Mouse (Mus musculus) CH12.LX (cell line): ENCODE measurements around the gene Ralgapa1. TPM values are rescaled to one million over a fixed set of nuclear protein-coding genes. Genes with fewer than 3 reads are reported as not detected.

Experiments used
- DNase-seq: peaks from one replicate; pipeline ENCODE4 v3.0.0-alpha.2; 2013; ENCODE audit errors: extremely low read depth
- H3K27ac ChIP-seq: 2 replicates; pipeline ENCODE4 v1.5.1; 2012; ENCODE audit warnings: low read depth, mild to moderate bottlenecking, control low read depth, moderate library complexity; ENCODE audit not compliant: insufficient read depth
- H3K27me3 ChIP-seq: replicated peaks from 2 replicates; pipeline ENCODE3; 2012; ENCODE audit warnings: inconsistent platforms
- H3K36me3 ChIP-seq, 2 experiments: replicated peaks in 1 of 2; 2 replicates each; pipeline versions ENCODE3 to v1.6.1; 2012; ENCODE audit warnings: inconsistent platforms in 1 of 2, low read length in 1 of 2, mild to moderate bottlenecking in 1 of 2, mixed read lengths in 1 of 2, moderate library complexity in 1 of 2; ENCODE audit not compliant: control insufficient read depth in 1 of 2, insufficient read depth in 1 of 2
- H3K4me1 ChIP-seq, 2 experiments: 2 replicates each; pipeline ENCODE4 v1.6.1; 2012; ENCODE audit warnings: inconsistent platforms in 1 of 2, moderate library complexity in 1 of 2; ENCODE audit not compliant: insufficient read depth in 2 of 2, control insufficient read depth in 1 of 2
- H3K4me2 ChIP-seq: 2 replicates; pipeline ENCODE4 v1.6.1; 2012; ENCODE audit warnings: low read depth, mild to moderate bottlenecking, control low read depth; ENCODE audit not compliant: poor library complexity, insufficient read depth, severe bottlenecking
- H3K4me3 ChIP-seq, 3 experiments: fragments of 150-350 bp in 1 of 3; sonication (generic) in 1 of 3; replicated peaks in 1 of 3; 2 replicates each; pipeline versions ENCODE3 to v1.5.1; 2011 to 2012; ENCODE audit warnings: low read depth in 2 of 3, low read length in 2 of 3, mild to moderate bottlenecking in 2 of 3, moderate library complexity in 2 of 3, control low read depth in 1 of 3, improper control_type of control experiment in 1 of 3, inconsistent platforms in 1 of 3, mixed read lengths in 1 of 3; ENCODE audit not compliant: poor library complexity in 1 of 3
- H3K79me2 ChIP-seq: replicated peaks from 2 replicates; pipeline ENCODE4 v1.6.1; 2012; ENCODE audit warnings: mild to moderate bottlenecking, moderate library complexity; ENCODE audit not compliant: control insufficient read depth, poor library complexity, insufficient read depth, severe bottlenecking; ENCODE audit errors: extremely low read depth
- H3K9ac ChIP-seq: 2 replicates; pipeline ENCODE4 v1.6.1; 2012; ENCODE audit warnings: low read depth, mild to moderate bottlenecking, control low read depth, moderate library complexity; ENCODE audit not compliant: insufficient read depth
- H3K9me3 ChIP-seq: replicated peaks from 2 replicates; pipeline ENCODE3; 2012; ENCODE audit warnings: low read length, inconsistent platforms, mixed read lengths
- BHLHE40 ChIP-seq: IDR thresholded peaks from 2 replicates; pipeline ENCODE4 v1.6.1; 2011; ENCODE audit warnings: mild to moderate bottlenecking, low read depth, low read length, improper control_type of control experiment
- CHD1 ChIP-seq: IDR thresholded peaks from 2 replicates; pipeline ENCODE4 v1.6.1; 2012; ENCODE audit warnings: low read depth, low read length, improper control_type of control experiment, inconsistent platforms
- CHD2 ChIP-seq: IDR thresholded peaks from 2 replicates; pipeline ENCODE4 v1.6.1; 2011; ENCODE audit warnings: low read length, improper control_type of control experiment
- GABPA ChIP-seq: IDR thresholded peaks from 2 replicates; pipeline ENCODE4 v1.6.1; 2012; ENCODE audit warnings: low read depth, low read length, improper control_type of control experiment, inconsistent platforms; ENCODE audit not compliant: insufficient replicate concordance
- JUN ChIP-seq: IDR thresholded peaks from 2 replicates; pipeline ENCODE4 v1.6.1; 2011; ENCODE audit warnings: low read depth, mild to moderate bottlenecking, low read length, improper control_type of control experiment, moderate library complexity; ENCODE audit not compliant: insufficient read depth
- MAZ ChIP-seq: IDR thresholded peaks from 2 replicates; pipeline ENCODE4 v1.6.1; 2012; ENCODE audit warnings: low read depth, mild to moderate bottlenecking, inconsistent platforms, low read length, improper control_type of control experiment, moderate library complexity
- MEF2A ChIP-seq: IDR thresholded peaks from 2 replicates; pipeline ENCODE4 v1.6.1; 2014; ENCODE audit warnings: low read depth, mild to moderate bottlenecking, inconsistent platforms, low read length, improper control_type of control experiment, borderline replicate concordance
- MXI1 ChIP-seq: IDR thresholded peaks from 2 replicates; pipeline ENCODE4 v1.6.1; 2011; ENCODE audit warnings: mild to moderate bottlenecking, low read depth, low read length, improper control_type of control experiment
- NRF1 ChIP-seq: IDR thresholded peaks from 2 replicates; pipeline ENCODE4 v1.6.1; 2014; ENCODE audit warnings: low read depth, mild to moderate bottlenecking, inconsistent platforms, low read length, improper control_type of control experiment, moderate library complexity
- PAX5 ChIP-seq: IDR thresholded peaks from 2 replicates; pipeline ENCODE4 v1.6.1; 2012; ENCODE audit warnings: low read length, inconsistent platforms, mixed read lengths
- RCOR1 ChIP-seq: conservative IDR thresholded peaks from 2 replicates; pipeline ENCODE4 v1.6.1; 2012; ENCODE audit warnings: low read depth, mild to moderate bottlenecking, inconsistent platforms, low read length, improper control_type of control experiment
- SIN3A ChIP-seq: IDR thresholded peaks from 2 replicates; pipeline ENCODE4 v1.6.1; 2012; ENCODE audit warnings: low read length, improper control_type of control experiment, inconsistent platforms
- UBTF ChIP-seq: IDR thresholded peaks from 2 replicates; pipeline ENCODE4 v1.6.1; 2012; ENCODE audit warnings: low read depth, mild to moderate bottlenecking, inconsistent platforms, low read length, improper control_type of control experiment, moderate library complexity
- ZNF384 ChIP-seq: IDR thresholded peaks from 2 replicates; pipeline ENCODE4 v1.6.1; 2012; ENCODE audit warnings: low read depth, low read length, improper control_type of control experiment, inconsistent platforms
- dilution Hi-C: fragments of 300-500 bp; cut with MboI; formaldehyde crosslinking; loops from 2 replicates; pipeline ENCODE4 v1.14.3; 2020; ENCODE audit warnings: low sequenced_read_pairs; ENCODE audit not compliant: extremely low pct_unique_long_range_greater_than_20kb, extremely low pct_ligation_motif_present
- in situ Hi-C: fragments of 300-500 bp; cut with MboI; formaldehyde crosslinking; loops from 3 replicates; pipeline ENCODE4 v1.14.3; 2019; ENCODE audit warnings: low sequenced_read_pairs, low pct_ligation_motif_present, low pct_unique_long_range_greater_than_20kb, mixed read lengths
- polyA plus RNA-seq: library from polyadenylated mRNA; unstranded; fragments of >175 nt; gene quantifications from 2 replicates; pipeline ENCODE4 v1.2.1, GENCODE M21; 2012; ENCODE audit warnings: low read depth; ENCODE audit not compliant: insufficient read length
- total RNA-seq, 2 experiments: library from RNA; depleted of rRNA; stranded (reverse); fragments of 300-350 nt in 1 of 2; fragments of >200 nt in 1 of 2; gene quantifications; 2 replicates each; pipeline ENCODE4 v1.2.3; 2012 to 2014

The Ralgapa1 gene
- total and polyA plus RNA-seq, 3 experiments = 10.3 to 24.4 (median 19.2) TPM

DNA sequence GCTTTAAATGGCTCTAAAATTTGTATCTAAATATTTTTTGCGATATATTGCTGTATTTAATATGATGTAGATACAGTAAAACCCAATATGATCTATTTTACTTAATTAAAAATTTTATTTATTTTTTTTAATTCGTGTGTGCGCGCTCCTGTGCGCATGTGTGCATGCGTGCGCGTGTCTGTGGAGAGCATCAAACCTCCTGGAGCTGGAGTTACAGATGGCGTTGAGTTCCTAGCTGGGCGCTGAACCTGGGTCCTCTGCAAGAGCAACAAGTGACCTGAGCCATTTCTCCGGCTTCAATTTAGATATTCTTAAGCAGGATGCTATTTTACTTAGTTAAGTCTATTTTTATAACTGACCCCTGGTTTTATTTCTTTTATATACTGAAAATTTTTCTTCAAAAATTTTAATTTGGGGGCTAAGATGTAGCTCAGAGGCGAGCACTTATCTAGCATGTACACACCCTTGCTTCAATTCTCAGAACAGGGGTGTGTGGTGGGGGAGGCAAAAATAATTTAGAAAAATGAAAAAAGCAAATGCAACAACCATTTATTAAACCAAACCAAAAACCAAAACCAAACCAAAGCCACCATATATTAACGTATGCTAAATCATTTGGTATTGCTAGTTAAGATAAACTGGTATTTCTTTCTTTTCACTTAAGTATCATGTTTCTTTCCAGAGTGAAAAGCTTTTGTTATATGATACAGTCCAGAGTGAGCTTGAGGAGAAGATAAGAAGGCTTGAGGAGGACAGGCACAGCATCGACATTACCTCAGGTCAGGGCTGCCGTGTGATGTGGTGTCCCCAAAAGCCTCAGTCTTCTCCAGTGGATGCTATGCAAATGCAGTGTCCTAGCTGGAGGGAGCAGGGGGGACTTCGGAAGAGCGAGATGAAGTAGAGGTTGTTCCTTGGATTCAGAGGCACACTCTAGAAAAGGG is 38.7 kb upstream of the Ralgapa1 start:
- no peak overlapping the region; the same call in 1 of the 2 replicates for H3K27ac ChIP-seq
- no peaks in the 10 kb centered on the region for H3K27me3 ChIP-seq
- in situ Hi-C loops = no loop called here
- no peaks in the 10 kb centered on the region for H3K79me2 ChIP-seq
- H3K4me2 ChIP-seq = no peak overlapping the region
- DNase-seq = no peak
- H3K4me1 ChIP-seq = no peaks in the 10 kb centered on the region
- H3K9me3 ChIP-seq = peaks cover 15% of the 10 kb centered on the region
- dilution Hi-C loops = no loop called here
- H3K36me3 ChIP-seq = peaks cover 44 to 73% of the 10 kb centered on the region in 2 experiments
- H3K9ac ChIP-seq = no peak overlapping the region
- H3K4me3 ChIP-seq = no peak overlapping the region
- TF ChIP-seq CHD1 = no peak
- TF ChIP-seq CHD2 = no peak
- no peak for TF ChIP-seq SIN3A
- TF ChIP-seq MAZ = no peak
- no peak for TF ChIP-seq JUN
- TF ChIP-seq BHLHE40 = no peak
- no peak for TF ChIP-seq UBTF
- no peak for TF ChIP-seq ZNF384
- TF ChIP-seq GABPA = no peak
- TF ChIP-seq RCOR1 = no peak
- no peak for TF ChIP-seq MXI1
- no peak for TF ChIP-seq PAX5
- TF ChIP-seq MEF2A = no peak

DNA sequence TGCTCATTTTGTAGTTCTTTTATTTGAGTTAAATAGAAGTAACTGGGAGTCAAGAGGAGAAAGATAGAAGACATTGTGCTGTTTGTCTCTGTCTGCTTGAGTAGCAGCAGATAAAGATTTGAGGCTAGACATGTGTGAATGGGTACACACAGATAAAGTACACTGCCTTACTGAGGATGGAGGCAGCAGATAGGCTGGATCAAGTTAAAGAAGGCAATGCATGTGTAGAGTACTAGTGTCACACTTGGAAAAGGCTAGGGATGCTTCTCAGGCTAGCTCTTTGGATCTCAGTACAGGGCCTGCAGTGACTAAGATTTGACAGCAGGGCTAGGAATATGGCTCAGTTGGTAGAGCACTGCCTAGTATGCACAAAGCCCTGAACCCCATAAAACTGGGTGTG is 29.7 kb upstream of the Ralgapa1 start:
- no peak for TF ChIP-seq NRF1
- TF ChIP-seq, all 38 proteins: peak for 0
- no peak overlapping the region for H3K4me3 ChIP-seq
- H3K36me3 ChIP-seq = peaks cover 32 to 71% of the 10 kb centered on the region in 2 experiments
- no peak for DNase-seq
- in situ Hi-C loops (no loop called here), dilution Hi-C loops (no loop called here)
- no peak overlapping the region for H3K4me2 ChIP-seq
- peaks cover 16% of the 10 kb centered on the region for H3K9me3 ChIP-seq
- no peaks in the 10 kb centered on the region for H3K27me3 ChIP-seq
- H3K9ac ChIP-seq = no peak overlapping the region
- H3K27ac ChIP-seq = no peak overlapping the region
- H3K4me1 ChIP-seq = peaks cover 0 to 46% of the 10 kb centered on the region in 2 experiments; a peak in 2 of 4 replicates
- peaks cover 3% of the 10 kb centered on the region for H3K79me2 ChIP-seq
